Mouse (Mus musculus) thymus, postnatal 25 days (tissue): ENCODE data around the gene Ppara.

Experiments used
- DNase-seq: peaks from one replicate; pipeline ENCODE4 v3.0.0; 2022

Ppara gene

DNA sequence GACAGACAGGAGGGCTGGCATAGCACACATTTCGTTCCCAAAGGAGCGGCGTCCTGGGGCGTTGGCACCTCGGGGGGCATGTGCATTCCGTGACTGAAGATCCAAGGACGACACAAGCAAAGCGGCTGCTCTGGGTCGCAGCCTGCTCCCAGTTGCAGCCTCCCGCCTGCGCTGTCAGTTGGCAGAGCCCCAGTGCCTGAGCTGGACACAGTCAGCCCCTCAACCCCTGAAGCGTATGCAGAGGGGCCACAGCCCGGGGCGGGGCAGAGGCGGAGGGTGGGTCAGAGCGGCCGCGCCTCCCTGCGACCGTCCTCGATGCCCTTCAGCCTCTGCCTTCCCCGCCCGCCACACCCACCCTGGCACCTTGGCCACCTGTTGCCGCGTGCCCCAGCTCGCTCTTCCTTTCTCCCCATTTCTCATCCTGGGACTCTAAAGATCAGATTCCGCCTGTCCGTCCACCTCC, at the start of gene Ppara:
TSS of gene Ppara (plus strand) at position 413 of the 463 bp plus-strand sequence.
- DNase-seq: no peak

DNA sequence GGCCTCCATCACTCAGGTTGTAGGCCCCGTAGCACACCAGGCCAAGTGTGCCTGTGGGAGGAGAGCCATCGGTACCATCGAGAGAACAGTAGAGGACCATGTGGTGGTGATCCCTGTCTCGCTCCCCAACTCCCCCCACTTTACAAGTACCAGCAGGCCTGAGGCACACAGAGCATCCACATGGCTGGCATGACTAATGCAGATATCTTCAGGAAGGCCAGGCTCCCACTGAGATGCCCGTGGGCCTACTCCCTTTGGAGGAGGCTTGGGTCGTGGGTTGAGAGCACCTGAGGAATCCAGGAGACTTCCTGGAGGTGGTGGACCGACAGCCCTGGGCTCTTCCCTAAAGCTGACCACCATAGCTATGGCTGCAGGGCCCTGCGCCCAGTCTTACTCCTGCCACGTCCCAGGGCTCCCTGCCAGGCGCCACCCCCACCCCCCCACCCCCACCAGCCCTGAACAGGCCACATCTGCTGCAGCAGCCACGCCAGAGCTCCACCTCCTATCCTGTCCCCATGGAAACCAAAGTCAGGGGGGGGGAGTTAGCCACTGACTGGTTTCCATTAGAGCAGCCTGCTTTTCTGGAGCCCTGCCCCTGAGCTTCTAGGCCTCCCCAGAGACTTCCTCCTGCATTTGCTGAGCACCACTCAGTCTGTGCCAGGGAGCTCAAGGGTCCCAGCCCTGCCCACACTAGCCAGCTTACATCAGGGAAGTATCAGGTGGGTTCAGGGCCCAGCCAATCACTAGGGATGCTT, 48.0 kb upstream of the Ppara start:
- DNase-seq: no peak

DNA sequence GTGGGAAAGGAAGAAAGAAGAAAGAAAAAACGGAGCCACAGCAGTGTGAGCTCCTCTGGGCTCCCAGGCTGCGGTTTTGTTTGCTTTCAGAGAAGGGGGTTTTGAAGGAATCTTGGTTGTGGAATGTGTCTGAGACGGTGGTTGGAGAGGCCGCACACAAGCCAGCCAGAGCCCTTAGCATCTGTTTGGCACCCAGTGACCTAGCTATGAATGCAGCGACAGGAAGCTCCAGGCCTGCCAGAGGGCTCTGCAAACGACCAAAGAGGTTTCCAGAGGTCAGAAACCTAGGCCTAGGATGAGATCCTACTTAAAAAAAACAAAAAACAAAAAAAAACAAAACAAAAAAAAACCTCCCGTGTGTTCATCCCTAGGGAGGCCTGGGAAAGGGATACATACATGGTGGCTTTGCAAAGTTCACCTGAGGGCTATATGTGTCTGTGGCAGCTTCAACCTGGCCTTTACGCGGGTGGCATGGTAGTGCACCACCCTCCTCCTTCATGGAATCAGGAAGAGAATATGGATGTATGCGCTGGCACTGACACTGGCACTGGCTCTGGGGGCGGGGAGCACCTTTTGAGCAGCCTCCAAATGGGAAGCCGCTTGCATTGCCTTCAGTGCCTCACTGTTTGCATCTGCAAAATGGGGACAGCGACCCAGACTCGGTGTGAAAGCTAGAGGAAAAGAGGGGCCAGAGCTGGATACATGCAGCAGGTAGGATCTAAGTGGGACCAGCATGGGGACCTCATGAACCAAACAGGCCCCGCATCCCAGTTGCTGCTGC, 47.0 kb upstream of the Ppara start:
- DNase-seq: no peak

DNA sequence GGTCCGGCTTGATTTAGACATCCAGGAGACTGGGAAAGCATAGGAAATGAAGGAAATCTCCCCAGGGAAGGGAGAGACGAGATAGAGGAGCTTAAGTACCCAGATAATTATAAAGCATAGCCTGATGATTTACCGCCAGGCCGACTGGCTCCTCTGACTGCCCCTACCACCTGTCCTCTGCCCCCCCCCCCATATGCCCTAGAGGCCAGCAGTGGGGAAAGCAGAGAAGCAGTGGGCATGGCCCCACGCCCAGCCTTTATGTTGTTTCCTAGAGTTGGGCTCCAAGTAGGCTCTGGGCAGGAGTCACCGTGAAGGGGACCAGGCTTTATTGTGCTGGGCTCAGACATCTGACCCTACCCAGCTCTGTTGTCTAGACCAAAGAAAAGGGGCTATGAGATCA, 46.0 kb upstream of the Ppara start:
- DNase-seq: no peak

DNA sequence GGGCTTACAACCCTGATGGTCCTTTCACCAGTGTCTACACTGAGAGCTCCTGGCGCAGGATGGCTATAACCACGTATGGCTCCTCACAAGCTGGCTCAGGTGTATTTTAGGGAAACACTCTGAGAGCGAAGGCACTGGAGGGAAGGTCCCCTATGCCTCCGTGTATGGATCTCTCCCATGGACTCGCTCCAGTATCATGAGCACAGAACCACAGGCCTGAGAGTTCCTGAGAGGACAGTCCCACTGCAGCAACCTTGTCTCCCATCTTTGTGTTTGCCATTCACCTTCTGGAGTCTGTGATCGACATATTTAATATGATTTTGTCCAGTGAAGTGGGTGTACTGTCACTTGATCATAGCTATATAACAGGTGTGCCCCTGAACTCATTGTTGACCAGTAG, 45.3 kb upstream of the Ppara start:
- DNase-seq: no peak

DNA sequence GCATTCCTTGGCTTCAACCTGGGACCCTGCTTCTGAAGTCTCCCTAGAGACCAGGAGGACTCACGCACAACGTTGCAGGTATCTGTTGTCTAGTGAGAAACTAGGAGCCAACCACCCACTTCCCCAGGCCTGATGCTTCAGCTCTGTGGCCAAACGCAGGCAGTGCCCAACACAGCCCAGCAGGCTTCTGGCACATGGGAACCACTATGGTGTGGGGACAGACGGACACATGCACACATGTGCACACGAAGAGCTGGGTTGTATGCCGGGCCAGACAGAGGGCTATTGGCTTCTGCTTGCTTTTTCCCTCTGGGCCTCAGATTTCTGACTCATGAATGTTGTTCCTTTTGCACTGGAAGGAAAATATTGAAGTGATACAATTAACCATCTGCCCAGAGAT, 44.7 kb upstream of the Ppara start:
- DNase-seq: no peak

DNA sequence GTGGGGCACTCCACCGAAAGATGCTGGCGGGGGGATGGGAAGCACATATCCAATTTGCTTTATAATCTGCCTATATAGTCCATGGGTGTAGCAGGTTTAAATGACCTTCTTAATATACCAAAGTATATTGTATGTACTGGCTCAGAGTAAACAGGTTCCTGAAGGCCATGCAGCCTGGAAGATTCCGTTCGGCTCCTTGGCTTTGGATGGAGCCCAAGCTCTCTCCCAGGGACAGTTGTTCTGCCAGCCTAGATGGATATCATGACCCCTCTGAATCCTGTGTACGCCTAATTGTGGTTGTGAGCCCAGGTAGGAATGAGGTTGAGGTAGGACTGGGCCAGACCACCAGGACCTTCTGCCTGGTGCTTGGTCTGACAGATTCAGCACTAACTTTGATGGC, 43.9 kb upstream of the Ppara start:
- DNase-seq: no peak

DNA sequence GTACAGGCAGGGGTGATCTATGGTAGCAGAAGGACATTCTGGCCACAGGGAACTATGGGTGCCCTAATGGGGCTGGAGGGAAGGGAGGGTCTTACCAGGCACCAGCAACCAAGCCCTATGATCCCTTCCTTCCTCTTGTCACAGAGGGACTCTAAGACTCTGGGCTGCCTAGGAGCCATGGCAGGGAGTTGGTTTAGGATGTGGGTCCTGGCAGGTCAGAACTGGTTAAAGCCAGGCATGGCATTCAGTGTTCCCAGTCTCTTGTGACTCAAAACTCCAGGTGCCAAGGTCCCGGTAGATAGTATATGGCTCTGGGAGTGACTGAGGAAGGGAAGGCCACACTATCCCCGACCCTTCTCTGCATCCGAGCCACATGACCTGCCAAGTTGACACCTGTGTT, 41.7 kb upstream of the Ppara start:
- DNase-seq: no peak

DNA sequence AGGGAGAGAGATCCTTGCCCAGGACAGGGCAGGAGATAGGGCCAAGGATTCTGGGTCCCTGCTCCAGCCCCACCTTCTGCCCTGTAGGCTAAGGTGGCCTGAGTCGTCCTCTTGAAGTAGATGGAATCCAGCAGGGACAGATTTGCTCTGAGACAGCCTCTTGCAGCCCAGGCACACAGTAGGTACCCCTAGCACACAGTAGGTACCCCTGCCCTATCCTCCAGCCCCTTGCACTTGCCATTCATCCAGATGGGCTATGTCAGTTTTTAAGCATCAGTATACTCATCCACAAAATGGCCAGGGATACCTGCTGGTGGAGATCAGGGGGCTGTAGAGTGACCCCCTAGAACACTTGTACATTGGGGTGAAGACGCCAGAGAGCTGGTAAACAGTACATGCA, 41.0 kb upstream of the Ppara start:
- DNase-seq: no peak

DNA sequence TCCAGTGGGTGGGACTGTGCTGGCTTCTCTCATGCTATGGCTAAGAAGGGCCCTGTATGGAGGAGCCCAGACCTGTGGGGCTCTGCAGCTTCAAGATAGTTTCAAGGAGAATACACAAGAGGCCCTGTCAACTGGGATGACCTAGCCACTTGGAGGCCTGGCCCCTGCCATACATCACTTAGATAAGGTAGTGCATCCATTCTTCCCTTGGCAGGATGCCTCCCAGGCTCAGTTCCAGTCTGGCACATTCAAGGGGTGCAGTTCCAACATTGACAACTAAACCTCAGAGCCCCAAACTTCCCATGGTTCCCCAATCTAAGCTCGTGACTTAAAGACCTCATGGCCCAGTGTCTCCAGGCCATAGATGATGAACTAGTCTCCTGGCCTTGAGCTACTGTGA, 40.4 kb upstream of the Ppara start:
- no peak for DNase-seq

DNA sequence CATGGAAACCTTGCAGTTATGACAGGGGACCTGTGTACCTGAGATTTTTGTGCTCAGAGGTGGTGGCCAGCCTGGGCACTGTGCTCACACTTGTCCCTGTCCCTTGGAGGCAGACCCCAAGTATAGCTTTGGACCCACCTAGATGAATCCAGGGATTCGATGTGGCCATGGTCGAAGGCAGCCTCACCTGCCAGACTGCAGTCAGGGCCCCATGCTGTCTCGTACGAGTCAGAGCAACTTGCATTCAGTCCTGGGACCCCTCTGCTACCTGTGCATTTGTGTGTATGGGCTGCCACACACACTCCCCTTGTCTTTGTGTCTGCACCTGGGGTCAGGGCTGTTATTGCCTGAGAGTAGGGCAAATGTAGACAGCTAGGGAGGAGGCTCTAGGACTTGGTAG, 39.5 kb upstream of the Ppara start:
- no peak for DNase-seq

DNA sequence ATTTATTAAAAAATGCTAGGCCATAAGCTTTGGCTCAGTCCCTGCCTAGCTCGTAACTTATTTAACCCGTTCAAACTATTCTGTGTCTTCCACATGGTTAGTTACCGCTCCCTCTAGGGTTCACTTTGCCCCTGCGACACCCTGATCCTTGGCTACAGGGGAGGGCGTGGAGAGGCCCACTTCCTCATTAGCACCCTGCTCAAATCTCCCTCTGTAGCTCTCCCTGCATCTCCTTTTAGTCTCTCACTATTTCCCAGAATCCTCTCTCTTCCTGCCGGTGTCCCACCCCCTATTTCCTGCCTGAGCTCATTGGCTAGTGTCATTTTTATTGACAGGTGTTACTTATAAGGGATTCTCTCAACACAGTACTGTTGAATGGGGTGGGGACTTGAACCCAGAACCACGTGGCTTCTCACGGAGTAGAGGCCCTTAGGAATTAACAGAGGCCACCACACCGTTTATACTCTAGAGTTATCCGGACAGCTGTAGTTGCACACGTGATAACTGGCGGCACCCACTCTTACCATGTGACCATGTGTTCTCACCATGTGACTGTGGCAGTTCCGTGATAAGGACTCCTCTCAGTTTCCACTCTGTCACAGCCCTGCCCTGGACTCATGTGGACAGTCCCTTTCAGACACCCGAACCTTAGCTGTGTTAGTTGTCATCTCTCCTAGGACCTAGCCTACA, 36.3 kb upstream of the Ppara start:
- no peak for DNase-seq

DNA sequence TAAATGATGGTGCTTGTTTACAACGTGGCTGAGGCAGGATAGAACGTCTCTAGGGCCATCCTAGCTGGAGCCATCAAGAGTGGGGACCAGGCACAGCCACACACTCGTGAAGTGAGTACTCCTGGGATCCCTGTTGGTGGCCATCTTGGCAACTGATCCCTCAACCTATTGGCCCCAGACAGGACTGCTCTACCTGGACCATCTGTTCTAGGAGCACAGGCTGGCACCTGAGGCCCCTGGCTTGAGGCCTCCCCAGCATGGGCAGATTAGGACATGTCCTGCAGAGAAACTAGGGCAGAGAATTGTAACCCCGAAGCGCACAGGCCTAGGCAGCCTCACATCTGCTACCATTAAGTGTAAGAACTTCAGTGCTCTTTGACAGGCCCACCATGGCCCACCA, 35.3 kb upstream of the Ppara start:
- no peak for DNase-seq

DNA sequence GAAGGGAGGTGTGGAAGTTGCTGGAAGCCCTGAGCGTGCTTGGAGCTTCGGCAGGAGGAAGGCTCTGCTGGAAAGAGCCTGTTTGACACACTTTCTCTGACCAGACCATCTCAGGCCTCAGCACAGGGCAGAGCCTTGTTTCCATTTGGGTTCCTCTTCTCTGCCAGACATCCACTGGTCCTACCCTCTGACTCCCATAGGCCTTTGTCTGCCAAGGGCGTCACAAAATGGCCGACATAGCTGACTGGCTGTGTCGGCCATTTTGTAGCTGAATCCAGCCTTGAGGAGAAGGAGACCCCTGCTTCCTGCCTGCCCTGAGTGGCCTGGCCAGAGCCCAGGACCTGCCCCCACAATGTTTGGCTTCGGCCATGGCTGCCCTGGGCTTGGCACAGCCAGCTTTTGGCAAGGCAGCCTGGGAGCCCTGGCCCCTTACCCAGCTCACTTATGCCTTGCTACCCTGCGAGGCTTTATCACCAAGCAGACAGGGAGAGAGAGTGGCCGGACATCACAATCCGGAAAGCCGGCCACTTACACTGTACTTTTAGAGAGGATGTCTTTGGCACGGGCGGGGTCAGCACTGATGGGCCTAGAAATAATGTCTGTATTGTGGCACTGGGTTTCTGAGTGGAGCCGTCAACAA, 34.8 kb upstream of the Ppara start:
- DNase-seq: no peak

DNA sequence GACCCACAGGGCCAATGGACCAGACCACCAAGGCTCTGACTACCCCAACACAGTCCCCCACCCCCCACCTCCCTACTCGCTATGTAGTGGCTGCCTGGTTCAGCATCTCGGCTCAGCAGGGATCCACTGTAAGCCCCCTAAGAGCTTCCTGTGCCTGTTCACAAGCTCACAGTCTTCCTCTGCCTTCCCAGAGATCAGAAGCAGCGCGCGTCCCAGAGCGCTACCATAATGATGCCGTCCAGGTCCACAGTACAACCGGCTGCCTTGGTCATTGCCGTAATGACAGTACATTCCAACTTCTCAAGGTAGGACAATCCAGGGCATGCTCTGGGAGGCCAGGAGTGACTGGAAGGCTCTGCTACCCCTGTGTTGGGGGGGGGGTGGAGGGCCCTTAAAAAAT, 34.1 kb upstream of the Ppara start:
- DNase-seq: no peak

DNA sequence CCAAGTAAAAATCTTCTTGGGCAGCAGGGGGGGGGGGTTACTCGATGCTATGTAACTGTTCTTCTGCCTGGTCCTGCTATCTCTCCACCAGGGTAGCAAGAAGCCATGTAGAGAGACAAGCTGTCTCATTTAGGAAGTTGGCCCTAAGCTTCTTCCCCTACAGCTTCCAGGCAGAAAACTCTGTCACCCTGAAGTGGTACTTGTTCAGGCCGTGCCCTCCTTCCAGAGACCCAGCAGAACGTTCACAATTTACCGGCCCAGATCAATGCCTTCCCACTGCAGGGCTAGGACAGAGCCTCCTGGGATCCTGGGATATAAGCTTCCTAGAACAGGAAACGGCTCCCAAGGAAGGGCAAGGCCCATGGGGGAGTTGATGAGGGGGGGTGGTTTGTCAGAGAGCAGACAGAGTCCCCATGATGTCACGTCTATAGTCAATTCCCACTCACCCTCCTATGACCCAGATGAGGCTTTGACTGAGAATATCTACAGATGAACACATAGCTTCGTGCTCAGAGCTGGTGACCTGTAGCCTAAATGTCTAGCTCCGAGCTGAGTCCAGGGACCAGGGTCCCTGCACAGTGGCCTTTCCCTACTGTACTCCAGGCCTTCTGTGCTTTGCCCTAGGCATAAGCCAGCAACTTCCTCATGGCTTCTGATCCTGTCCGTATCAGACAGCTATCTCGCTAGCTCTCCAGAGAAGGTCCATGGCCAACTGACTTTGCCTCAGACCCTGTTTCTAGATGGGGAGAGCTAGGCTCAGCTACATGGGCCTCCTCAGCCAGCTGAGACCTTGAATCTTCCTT, 33.5 kb upstream of the Ppara start:
- no peak for DNase-seq

DNA sequence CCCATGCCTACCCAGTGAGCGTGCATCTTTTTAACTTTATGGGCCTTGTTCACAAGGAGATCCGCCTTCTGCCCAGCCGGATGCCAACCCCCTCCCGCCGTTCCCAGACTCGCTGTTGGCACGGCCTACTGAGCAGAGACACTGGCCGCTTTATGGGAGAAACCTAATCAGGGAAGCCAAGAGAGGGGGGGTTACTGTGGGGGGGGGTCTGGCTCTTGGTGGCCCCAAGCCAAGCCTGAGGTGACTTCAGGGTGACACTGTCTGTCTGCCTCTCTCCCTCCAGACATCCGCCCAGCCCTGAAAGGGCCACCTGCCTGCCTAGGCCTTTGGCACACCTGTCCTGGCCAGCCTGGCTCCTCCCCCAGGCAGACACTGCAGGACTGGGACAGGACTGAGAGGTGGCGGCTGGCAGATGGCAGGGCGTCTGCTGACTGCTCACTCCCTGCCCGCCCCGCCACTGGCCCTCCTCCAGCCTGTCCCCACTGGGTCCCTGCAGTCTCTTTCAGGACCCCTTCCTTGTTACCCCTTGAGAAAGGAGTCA, 32.3 kb upstream of the Ppara start:
- DNase-seq: no peak

DNA sequence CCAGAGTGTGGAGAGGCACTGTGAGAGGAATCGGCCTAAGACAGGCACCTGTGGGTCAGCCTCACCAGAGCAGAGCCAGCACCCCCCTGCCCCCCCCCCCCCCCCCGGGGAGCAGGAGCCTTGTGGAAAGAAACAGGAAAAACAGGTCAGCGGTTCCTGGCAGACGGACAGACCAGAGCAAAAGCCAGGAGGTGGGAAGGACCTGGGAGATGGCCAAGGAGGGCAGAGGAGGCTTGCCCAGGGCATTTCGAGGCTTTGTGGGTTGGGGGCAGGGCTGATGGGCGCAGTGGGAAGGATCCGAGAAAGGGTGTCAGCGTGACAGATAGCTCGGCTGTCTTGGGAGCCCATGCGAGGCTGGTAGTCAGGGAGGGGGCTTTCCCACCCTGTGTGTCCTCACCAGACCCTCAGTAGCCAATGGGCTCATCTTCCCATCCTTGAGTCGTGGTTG, 31.6 kb upstream of the Ppara start:
- DNase-seq: no peak

DNA sequence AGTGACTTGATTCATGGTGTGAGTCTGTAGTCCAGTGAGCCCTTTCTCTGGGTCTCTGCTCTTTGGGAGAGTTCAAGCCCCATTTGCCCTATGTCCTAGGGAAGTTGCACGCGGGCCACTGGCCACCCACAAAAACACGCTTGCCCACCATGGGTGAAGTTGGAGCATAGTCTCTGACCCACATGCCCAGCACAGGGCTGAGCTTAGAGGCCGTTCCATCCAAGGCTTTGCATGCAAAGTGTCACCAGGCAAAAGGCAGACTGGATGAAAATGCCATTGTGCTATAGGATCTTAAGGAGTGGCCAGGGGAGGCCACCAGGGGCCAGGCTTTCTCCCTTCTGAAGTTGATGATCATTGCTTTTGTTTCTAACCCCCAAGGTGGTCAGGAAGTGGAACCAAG, 30.9 kb upstream of the Ppara start:
- no peak for DNase-seq

DNA sequence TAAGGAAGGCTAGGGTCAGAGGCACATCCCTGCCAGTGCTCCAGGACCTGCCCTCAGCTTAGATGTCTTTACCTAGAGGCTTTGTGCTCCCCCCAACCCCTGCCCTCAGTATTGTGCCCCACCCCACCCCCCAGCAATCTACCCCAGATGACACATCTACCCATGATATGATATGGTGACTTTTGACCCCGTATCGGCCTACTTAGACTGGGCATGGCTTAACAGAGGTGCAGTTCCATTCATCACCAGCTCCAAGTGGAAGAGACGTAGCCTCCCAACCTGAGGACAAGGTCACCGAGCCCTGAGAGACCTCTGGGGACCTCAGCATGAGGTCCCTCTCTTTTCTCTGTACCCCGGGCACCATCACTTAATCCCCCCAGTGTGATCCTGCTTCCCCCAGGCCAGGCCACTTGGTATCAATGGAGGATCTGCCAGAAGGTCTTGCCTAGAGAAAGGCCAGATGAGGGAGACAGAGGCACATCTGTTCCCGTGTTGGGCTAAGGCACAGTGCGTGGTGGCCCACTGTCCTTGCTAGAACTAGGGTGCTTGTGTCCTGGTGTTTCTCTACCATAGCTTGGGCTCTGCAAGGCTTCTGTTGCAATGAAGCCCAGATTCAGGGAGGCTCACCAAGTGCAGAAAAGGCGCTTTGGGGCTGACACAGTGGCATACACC, 30.3 kb upstream of the Ppara start:
- DNase-seq: no peak

DNA sequence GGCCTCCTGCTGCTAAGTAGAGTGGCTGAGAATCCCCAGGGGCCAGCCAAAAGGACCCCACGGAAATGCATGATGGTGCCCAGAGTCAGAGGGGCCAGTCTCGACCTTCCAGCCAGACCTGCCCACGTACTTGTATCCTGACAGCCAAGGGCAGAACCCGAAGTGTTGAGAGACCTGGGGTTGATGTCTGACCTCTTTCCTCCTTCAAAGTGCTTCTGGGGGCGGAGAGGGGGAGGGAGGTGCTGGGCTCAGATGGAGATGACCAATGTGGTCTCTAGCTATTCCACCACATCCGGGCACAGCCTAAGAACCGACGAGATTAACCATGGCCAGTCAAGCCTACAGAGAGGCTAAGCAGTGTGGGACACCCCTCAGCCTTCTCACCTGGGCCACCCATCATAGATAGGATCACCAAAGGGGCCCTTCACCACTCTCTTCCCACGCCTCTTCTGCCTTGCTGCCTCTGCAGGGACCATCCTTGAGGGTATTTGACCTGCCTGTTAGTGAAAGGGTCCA, 29.7 kb upstream of the Ppara start:
- no peak for DNase-seq
